Mouse (Mus musculus): ENCODE results near the gene Eif5a2.

Eif5a2 gene

DNA sequence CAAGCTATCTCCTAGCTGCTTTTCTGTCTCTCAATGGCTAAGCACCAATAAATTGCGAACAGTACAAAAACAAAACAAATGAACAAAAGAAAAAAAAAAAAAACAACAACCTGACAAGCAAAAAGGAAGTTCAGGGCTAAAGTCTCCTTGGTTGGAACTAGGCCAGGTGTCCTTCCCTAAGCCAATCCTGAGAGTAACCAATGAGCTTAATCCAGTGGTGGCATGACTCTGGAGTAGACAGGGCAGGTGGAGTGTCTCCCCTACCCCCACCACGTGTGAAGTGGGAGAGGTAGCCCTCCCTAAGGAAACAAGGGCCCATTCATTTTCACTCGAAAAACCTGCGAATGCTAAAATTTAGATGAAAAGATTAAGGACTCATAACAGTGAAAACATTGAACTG lies 30.4 kb downstream of the Eif5a2 start:
- no peak for DNase-seq (ENCODE audit: low spot score in 2 of 2)

DNA sequence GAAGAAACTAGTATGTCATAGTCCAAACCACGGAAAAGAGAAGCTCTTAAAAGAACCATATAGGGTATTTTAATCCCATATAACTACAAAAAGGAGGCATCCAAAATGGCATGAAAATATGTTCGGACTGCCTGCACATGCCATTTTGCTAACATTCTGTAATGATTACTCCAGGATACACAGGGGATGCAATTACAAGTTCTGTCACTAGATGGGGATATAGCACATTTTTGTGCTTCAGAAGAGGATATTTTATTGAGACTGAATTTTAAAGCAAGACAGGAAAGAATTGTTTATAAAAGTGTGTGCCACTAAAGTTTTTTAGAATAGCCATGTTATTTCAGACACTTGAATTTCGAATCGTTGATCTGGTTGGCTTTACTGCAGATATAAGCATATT lies 33.3 kb downstream of the Eif5a2 start:
- DNase-seq (ENCODE audit: low spot score in 2 of 2): no peak

DNA sequence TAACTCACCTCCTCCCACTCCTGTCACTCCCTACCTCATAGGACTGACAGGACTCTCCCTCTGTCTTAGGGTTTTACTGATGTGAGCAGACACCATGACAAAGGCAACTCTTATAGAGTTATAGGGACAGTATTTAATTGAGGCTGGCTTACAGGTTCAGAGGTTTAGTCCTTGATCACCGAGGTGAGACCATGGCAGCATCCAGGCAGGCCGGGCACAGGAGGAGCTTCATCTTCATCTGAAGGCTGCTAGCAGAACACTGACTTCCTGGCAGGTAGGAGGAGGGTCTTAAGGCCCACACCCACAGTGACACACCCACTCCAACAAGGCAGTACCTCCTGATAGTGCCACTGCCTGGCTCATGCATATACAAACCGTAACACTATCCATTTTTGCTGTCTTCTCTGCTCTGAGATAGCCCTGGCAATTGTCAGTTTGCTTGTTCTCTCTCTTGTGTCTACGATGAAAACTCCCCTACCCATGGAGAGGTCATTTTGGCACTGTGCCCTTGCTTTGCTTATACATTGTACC lies 35.0 kb downstream of the Eif5a2 start:
- no peak for DNase-seq (ENCODE audit: low spot score in 2 of 2)

DNA sequence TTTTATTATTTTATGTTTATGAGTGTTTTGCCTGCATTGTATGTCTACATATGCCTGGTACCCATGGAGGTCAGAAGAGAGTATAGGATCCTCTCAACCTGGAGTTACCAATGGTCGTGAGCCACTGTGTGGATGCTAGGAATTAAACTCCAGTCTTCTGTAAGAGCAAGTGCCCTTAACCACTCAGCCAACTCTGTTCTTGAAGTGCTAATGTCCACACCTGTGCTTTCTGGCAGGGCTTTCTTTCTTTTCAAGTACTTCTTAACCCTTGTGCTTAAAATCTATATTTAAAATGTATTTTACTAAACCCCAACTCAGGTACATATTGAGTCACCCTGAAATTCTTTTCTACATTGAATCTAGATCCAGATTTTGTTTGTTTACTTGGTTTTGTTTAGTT lies 45.2 kb downstream of the Eif5a2 start:
- DNase-seq (ENCODE audit: low spot score in 2 of 2): no peak

DNA sequence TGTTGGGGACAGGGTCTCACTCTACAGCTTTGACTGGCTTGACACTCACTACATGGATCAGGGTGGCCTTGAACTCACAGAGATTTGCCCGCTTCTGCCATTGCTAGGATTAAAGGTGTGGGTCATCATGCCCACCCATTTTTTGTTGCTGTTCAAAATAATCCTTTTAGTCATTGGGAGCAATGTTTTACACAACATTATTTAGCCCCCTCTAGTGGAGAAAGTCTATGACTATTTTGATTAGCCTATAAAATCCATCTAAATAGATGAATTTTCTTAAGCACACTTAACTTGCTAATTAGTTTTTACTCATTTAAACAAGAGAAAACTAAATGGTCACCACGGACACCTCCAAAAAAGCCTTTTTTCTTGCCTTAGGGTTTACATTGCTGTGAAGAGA lies 46.5 kb downstream of the Eif5a2 start:
- DNase-seq (ENCODE audit: low spot score in 2 of 2): no peak

DNA sequence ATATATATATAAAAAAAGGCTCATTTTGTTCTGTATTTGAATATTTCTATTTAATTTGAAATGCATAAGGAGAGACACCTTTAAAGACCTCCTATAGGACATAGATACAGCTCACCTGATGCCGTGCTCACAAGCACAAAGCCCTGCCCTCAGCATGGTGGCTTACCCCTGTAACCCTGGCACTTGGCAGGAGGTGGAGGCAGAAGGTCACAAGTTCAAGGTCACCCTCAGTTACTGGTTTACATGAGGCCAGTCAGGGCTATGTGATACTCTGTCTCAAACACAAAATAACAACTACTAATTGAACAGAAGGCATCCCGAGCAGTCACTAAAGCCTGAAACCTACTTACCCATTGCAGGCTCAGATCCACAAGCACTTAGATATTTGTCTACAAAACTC lies 48.4 kb downstream of the Eif5a2 start:
- DNase-seq (ENCODE audit: low spot score in 2 of 2): no peak

DNA sequence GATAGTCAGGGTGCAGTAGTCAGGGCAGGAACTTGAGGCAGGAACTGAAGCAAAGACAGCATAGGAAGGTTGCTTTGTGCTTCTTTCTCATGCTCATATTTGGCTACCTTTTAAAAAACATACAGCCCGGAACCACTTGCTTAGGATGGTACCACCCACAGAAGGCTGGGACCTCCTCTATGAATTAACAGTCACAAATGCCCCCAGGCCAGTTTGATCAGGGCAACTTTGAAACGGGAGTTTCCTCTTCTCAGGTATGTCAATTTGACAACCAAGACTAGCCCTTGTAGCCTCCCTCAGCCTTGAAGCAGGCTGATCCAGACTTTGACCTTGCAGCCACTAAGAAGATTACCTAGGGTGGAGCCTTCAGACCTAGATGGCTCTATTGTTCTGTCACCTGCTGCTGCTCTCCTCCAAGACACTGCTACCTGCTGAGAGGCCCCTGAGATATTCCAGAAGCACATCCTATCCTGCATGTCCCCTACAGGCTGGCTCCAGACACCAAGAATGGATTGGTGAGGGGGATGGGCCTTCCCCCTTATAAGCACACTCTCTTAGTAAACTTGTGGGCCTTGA lies 55.8 kb downstream of the Eif5a2 start:
- DNase-seq (ENCODE audit: low spot score in 2 of 2): no peak

DNA sequence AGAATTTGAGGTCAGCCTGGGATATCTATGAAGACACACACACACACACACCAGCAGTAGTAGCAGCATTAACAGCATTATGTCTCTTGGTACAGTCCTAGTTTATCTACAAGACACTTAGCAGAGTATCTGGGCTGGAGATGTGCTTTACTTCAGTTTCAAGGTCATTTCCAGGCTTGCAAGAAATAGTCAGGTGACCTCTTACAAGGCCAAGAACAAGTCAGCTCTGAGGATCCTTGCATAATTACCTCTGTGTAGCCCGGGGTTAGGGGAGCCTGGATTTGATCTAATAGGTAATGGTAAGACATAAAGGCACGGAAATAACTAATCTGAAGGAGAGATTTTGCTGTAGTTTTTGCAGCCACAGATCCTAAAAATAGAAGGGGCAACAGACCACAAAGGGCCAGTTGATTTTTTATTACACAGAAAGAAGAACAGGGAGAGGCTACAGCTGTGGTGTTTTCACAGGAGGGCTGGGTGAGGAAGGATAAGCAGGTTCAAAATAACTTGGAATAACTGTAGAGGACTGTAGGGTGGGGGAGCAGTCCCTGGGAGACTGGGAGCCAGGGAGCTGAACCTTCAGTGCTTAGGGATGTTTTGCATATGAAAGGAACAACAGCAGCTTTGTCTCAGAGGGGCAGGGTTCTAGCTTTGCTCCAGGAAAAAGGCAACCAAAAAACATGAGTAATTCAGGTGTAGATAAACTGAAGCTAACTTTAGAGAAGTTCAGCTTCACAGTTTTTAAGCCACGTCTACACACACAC lies 61.0 kb downstream of the Eif5a2 start:
- no peak for DNase-seq (ENCODE audit: low spot score in 2 of 2)

DNA sequence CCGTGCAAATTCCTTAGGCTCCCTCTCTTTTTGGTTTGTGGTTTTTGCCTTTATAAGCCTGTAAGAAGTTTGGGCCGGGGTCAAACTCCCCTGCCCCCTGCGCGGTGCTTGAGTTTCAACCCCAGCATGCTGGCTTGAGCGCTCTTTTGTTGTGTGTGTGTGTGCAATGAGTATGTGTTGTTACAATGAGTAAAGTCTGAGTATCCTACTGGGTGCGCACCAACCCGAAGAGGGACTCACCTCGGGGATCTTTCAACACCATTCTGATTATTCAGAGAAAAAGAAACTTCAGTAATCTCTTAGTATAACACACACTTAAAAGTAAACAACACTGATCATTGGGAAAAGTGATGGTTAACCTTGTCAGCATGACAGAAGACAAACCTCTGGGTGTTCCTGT lies 62.2 kb downstream of the Eif5a2 start:
- no peak for DNase-seq (ENCODE audit: low spot score in 2 of 2)

DNA sequence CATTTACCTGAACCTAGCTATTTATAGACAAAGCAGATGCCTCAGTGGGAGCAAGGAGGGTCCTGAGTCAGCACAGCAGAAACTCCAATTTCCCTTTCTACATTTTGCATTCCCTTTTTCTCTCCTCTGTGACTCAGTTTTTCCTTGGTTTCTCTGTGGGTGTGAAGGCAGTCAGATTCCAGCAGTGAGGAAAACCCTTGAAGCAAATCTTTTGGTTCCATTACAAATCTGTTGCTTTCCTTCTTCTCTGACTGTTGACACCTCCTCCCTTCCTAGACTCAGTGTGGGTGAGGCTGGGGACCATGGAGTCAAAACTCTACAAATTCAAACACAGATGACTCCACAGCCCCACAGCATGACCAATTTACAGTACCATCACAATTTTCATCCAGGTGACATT lies 66.0 kb downstream of the Eif5a2 start:
- DNase-seq (ENCODE audit: low spot score in 2 of 2): no peak
